ENCODE assay signal across 8 mouse cellular contexts in the genomic region with DNA sequence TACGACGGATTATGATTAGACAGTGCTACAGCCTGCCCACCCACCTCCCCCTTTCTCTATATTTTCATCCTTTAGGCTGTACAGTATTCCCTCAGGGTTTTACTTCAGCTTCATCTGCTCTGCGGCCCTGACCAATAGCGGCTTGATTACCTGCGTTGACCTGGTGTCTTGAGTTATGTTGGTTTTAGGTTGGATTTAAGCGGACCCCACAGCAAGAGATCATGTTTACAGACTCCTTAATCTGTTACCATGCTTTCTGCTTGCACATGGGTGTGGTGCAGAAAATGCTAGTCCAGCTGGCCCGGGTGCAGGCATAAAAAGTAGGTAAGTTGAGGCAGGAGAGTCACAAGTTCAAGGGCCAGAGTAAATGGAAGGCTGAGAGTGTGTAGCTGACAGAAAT. TPM values are rescaled to one million over a fixed set of nuclear protein-coding genes. Genes with fewer than 3 reads are reported as not detected.
A peak's percentile ranks its signal among the peaks of the same experiment; 100 is the strongest.
DNase-seq lines count a peak whose midpoint lies in the region; ATAC-seq and TF ChIP-seq lines count a peak whose summit lies in the region.

No protein-coding gene starts in this region.

- TF ChIP-seq EP300 in CH12.LX (IDR thresholded peaks at IDR 0.05; ENCODE audit: low read length): no peak

- H3K9ac ChIP-seq in CH12.LX (ENCODE audit: insufficient read depth, low read depth): peak overlapping the region; percentile 65
- peak overlapping the region; percentile 66 for H3K9ac ChIP-seq in forebrain, postnatal 0 days
- H3K9ac ChIP-seq in liver, embryonic 15.5 days: peak overlapping the region; percentile 95; the same call in 1 of the 2 replicates

- H3K27me3 ChIP-seq in erythroblast, embryonic 14.5 days (ENCODE audit: control insufficient read depth): no peaks in the 10 kb centered on the region
- H3K27me3 ChIP-seq in CH12.LX (replicated peaks): no peaks in the 10 kb centered on the region
- H3K27me3 ChIP-seq in forebrain, postnatal 0 days (ENCODE audit: insufficient read depth, low read length): no peaks in the 10 kb centered on the region
- no peaks in the 10 kb centered on the region for H3K27me3 ChIP-seq in liver, embryonic 15.5 days

- no peak for TF ChIP-seq RAD21 in CH12.LX (IDR thresholded peaks at IDR 0.05; ENCODE audit: low read depth, low read length)

- peak overlapping the region; percentile 80 for H3K4me3 ChIP-seq in erythroblast, embryonic 14.5 days (replicated peaks)
- peak overlapping the region in 2 of 3 experiments; percentile 62 to 81 for H3K4me3 ChIP-seq in CH12.LX (replicated peaks in 1 of 3; ENCODE audit: low read depth in 2 of 3, low read length in 2 of 3, poor library complexity in 1 of 3)
- H3K4me3 ChIP-seq in forebrain, postnatal 0 days (ENCODE audit: low read depth, low read length): no peak overlapping the region
- H3K4me3 ChIP-seq in liver, embryonic 15.5 days (replicated peaks): peak overlapping the region; percentile 97

- H3K79me2 ChIP-seq in CH12.LX (replicated peaks; ENCODE audit: control insufficient read depth, extremely low read depth, insufficient read depth, poor library complexity, severe bottlenecking): peaks cover 36% of the 10 kb centered on the region

- intact Hi-C loops in left cerebral cortex, postnatal 4 days (cut with DNase I): no loop called here

- dilution Hi-C loops in CH12.LX (cut with MboI; ENCODE audit: extremely low pct_ligation_motif_present, extremely low pct_unique_long_range_greater_than_20kb, low sequenced_read_pairs): no loop called here

- 87% methylated on average over 7 of the region's 7 CpGs for WGBS in forebrain, postnatal 0 days
- WGBS in liver, embryonic 15.5 days (ENCODE audit: insufficient replicate concordance): 75% methylated on average over 7 of the region's 7 CpGs

- no peaks in the 10 kb centered on the region for H3K9me3 ChIP-seq in erythroblast, embryonic 14.5 days (ENCODE audit: control insufficient read depth, low read length)
- H3K9me3 ChIP-seq in CH12.LX (replicated peaks; ENCODE audit: low read length): no peaks in the 10 kb centered on the region
- no peaks in the 10 kb centered on the region for H3K9me3 ChIP-seq in forebrain, postnatal 0 days (ENCODE audit: low read length)
- H3K9me3 ChIP-seq in liver, embryonic 15.5 days (replicated peaks): no peaks in the 10 kb centered on the region

- no peak for TF ChIP-seq CTCF in CH12.LX (conservative IDR thresholded peaks at IDR 0.05 in 1 of 2, IDR thresholded peaks at IDR 0.05 in 1 of 2; ENCODE audit: low read depth in 2 of 2, low read length in 2 of 2)
- no peak for TF ChIP-seq CTCF in forebrain, postnatal 0 days (IDR thresholded peaks at IDR 0.05; ENCODE audit: low read depth)

- peak overlapping the region; percentile 57 for H3K4me2 ChIP-seq in CH12.LX (ENCODE audit: insufficient read depth, low read depth, poor library complexity, severe bottlenecking)
- peak overlapping the region; percentile 94; the same call in 1 of the 2 replicates for H3K4me2 ChIP-seq in forebrain, postnatal 0 days (ENCODE audit: low read depth)
- H3K4me2 ChIP-seq in liver, embryonic 15.5 days: peak overlapping the region; percentile 99

- in situ Hi-C loops in CH12.LX (cut with MboI; ENCODE audit: low pct_ligation_motif_present, low pct_unique_long_range_greater_than_20kb, low sequenced_read_pairs): no loop called here

- peaks cover 72% of the 10 kb centered on the region for H3K4me1 ChIP-seq in erythroblast, embryonic 14.5 days (ENCODE audit: control insufficient read depth)
- peaks cover 9 to 46% of the 10 kb centered on the region in 2 experiments; a peak in 3 of 4 replicates for H3K4me1 ChIP-seq in CH12.LX (ENCODE audit: control insufficient read depth in 1 of 2, insufficient read depth in 2 of 2)
- peaks cover 8% of the 10 kb centered on the region for H3K4me1 ChIP-seq in forebrain, postnatal 0 days (ENCODE audit: insufficient read depth)
- peaks cover 66% of the 10 kb centered on the region for H3K4me1 ChIP-seq in liver, embryonic 15.5 days (replicated peaks)

- ATAC-seq in erythroblast, adult 5-6 weeks (replicated peaks; ENCODE audit: low FRiP score, poor library complexity, severe bottlenecking): no peak
- no peak for ATAC-seq in forebrain, postnatal 0 days
- ATAC-seq in liver, embryonic 15.5 days (ENCODE audit: insufficient read depth): no peak

- no peak for DNase-seq in CH12.LX (ENCODE audit: extremely low read depth)
- no peak for DNase-seq in forebrain, postnatal 0 days
- DNase-seq in Muller cell, postnatal 12 days (ENCODE audit: inconsistent ontology term): no peak
- DNase-seq in left cerebral cortex, postnatal 4 days: no peak
- no peak for DNase-seq in right cerebral cortex, postnatal 25 days

- no peak overlapping the region for H3K27ac ChIP-seq in CH12.LX (ENCODE audit: insufficient read depth, low read depth)
- no peak overlapping the region for H3K27ac ChIP-seq in forebrain, postnatal 0 days (ENCODE audit: low read depth, low read length)
- H3K27ac ChIP-seq in liver, embryonic 15.5 days (replicated peaks): peak overlapping the region; percentile 95

- TF ChIP-seq POLR2A in CH12.LX (IDR thresholded peaks at IDR 0.05; ENCODE audit: low read depth, low read length): no peak

- H3K36me3 ChIP-seq in erythroblast, embryonic 14.5 days (ENCODE audit: control insufficient read depth): peaks cover 81% of the 10 kb centered on the region
- H3K36me3 ChIP-seq in CH12.LX (replicated peaks in 1 of 2; ENCODE audit: control insufficient read depth in 1 of 2, insufficient read depth in 1 of 2, low read length in 1 of 2): peaks cover 19 to 61% of the 10 kb centered on the region in 2 experiments
- H3K36me3 ChIP-seq in forebrain, postnatal 0 days (ENCODE audit: insufficient read depth): peaks cover 44% of the 10 kb centered on the region
- peaks cover 65% of the 10 kb centered on the region for H3K36me3 ChIP-seq in liver, embryonic 15.5 days (replicated peaks)

TF ChIP-seq in CH12.LX, 34 proteins besides CTCF, POLR2A, EP300 and RAD21:
- TF ChIP-seq ZC3H11A (IDR thresholded peaks at IDR 0.05; ENCODE audit: low read depth, low read length) (no peak), ELF1 (IDR thresholded peaks at IDR 0.05; ENCODE audit: low read depth, low read length) (no peak)

RNA-seq across cellular contexts. Expression of a gene that starts 0.8 kb away (rescaled TPM):
- 15.9 and 17.2 TPM in 2 replicates for polyA plus RNA-seq in erythroblast, embryonic 14.5 days (2012)
- total RNA-seq in erythroblast, adult 5-6 weeks (2015; ENCODE audit: low replicate concordance): 14.4 and 15.5 TPM in 2 replicates
- 5.4 and 12.4 TPM in 2 replicates for total RNA-seq in erythroblast, adult 5-6 weeks (2017; ENCODE audit: low replicate concordance)
- 91.4 and 93.9 TPM in 2 replicates for total RNA-seq in CH12.LX (2012; rRNA removed)
- total RNA-seq in CH12.LX (2014; rRNA removed): 96.4 and 103 TPM in 2 replicates
- polyA plus RNA-seq in CH12.LX (2012; ENCODE audit: insufficient read length, low read depth): 140 and 164 TPM in 2 replicates
- 46.2 and 48.8 TPM in 2 replicates for total RNA-seq in forebrain, postnatal 0 days (2014; rRNA removed)
- polyA plus RNA-seq in forebrain, postnatal 0 days (2015; fragmentation: Nextera tagmentation; extraction: Ambion mirVana): 139 and 156 TPM in 2 replicates
- 107 and 109 TPM in 2 replicates for polyA plus RNA-seq in liver, embryonic 15.5 days (2015; fragmentation: Nextera tagmentation; extraction: Ambion mirVana)
- total RNA-seq in left cerebral cortex, postnatal 4 days (2021): 10 to 100 TPM; 54.8 to 59.8 TPM

RNA-seq across cellular contexts. Expression of a gene that starts 50.8 kb away (rescaled TPM):
- 0.91 and 1.2 TPM in 2 replicates for polyA plus RNA-seq in erythroblast, embryonic 14.5 days (2012)
- total RNA-seq in erythroblast, adult 5-6 weeks (2015; ENCODE audit: low replicate concordance): 13.0 and 18.6 TPM in 2 replicates
- 22.7 and 41.7 TPM in 2 replicates for total RNA-seq in erythroblast, adult 5-6 weeks (2017; ENCODE audit: low replicate concordance)
- total RNA-seq in CH12.LX (2012; rRNA removed) (16.7 and 18.5 TPM in 2 replicates), CH12.LX (2014; rRNA removed) (12.2 and 12.9 TPM in 2 replicates)
- polyA plus RNA-seq in CH12.LX (2012; ENCODE audit: insufficient read length, low read depth): 8.7 and 10.1 TPM in 2 replicates
- 72.6 and 84.8 TPM in 2 replicates for total RNA-seq in forebrain, postnatal 0 days (2014; rRNA removed)
- polyA plus RNA-seq in forebrain, postnatal 0 days (2015; fragmentation: Nextera tagmentation; extraction: Ambion mirVana): 22.7 and 34.5 TPM in 2 replicates
- 20.0 and 21.9 TPM in 2 replicates for polyA plus RNA-seq in liver, embryonic 15.5 days (2015; fragmentation: Nextera tagmentation; extraction: Ambion mirVana)
- total RNA-seq in left cerebral cortex, postnatal 4 days (2021): 10 to 100 TPM; 77.1 to 81.6 TPM
